Mouse (Mus musculus) heart, postnatal 10 days (tissue): ENCODE data around the gene Nek1. TPM values are rescaled to one million over a fixed set of nuclear protein-coding genes. Genes with fewer than 3 reads are reported as not detected.
A peak's percentile ranks its signal among the peaks of the same experiment; 100 is the strongest.

ENCODE experiments used
- DNase-seq, 2 experiments: peaks; one replicate each; pipeline ENCODE4 v3.0.0; 2021
- intact Hi-C: fragments of 180-260 bp; cut with DNase I; formaldehyde crosslinking; loops from one replicate; pipeline ENCODE4 v1.15.1; 2025
- total RNA-seq, 2 experiments: library from RNA; stranded (reverse); gene quantifications; 2 replicates each; pipeline ENCODE4 v1.2.3; 2021

The Nek1 gene
- 1 to 10 TPM; 6.9 to 9.2 TPM for total RNA-seq

GRCm38 (mm10) chr8:60992910-60993638 lies at the start of gene Nek1:
Nek1 (plus strand) TSS chr8:60993195.
- peak; percentile 97 to 98 for DNase-seq
- intact Hi-C loops = loop anchor here (5.0 kb wide), 3 partner anchors 234 to 494 kb away; partner anchors contain the start of genes Cbr4 and Mfap3l

- intact Hi-C loops = no loop called here
- DNase-seq = no peak
These were observed 45.5 kb upstream of the Nek1 start for GRCm38 (mm10) chr8:60947503-60947902.

- DNase-seq = no peak
- intact Hi-C loops = no loop called here
These were observed 43.1 kb upstream of the Nek1 start for GRCm38 (mm10) chr8:60949859-60950258.

GRCm38 (mm10) chr8:60951271-60951670 lies 41.7 kb upstream of the Nek1 start:
- intact Hi-C loops = no loop called here
- no peak for DNase-seq

GRCm38 (mm10) chr8:60951757-60952156 lies 41.2 kb upstream of the Nek1 start:
- intact Hi-C loops = no loop called here
- DNase-seq = no peak

GRCm38 (mm10) chr8:60952803-60953202 lies 40.2 kb upstream of the Nek1 start:
- DNase-seq = no peak
- intact Hi-C loops = no loop called here

GRCm38 (mm10) chr8:60954281-60955014 lies 38.5 kb upstream of the Nek1 start:
- DNase-seq = peak; percentile 85 to 89
- intact Hi-C loops = loop anchor here (2.0 kb wide), 1 partner anchor 28 kb away; the partner anchor contains the start of gene Clcn3

- intact Hi-C loops = no loop called here
These were observed 36.1 kb upstream of the Nek1 start for GRCm38 (mm10) chr8:60956847-60957246.

GRCm38 (mm10) chr8:60962763-60963162 lies 30.2 kb upstream of the Nek1 start:
- DNase-seq = no peak
- intact Hi-C loops = no loop called here

More at GRCm38 (mm10) chr8:60956847-60957246, 36.1 kb upstream of the Nek1 start:
- no peak for DNase-seq

- intact Hi-C loops = no loop called here
- no peak for DNase-seq
These were observed 29.1 kb upstream of the Nek1 start for GRCm38 (mm10) chr8:60963931-60964330.

GRCm38 (mm10) chr8:60964518-60964917 lies 28.5 kb upstream of the Nek1 start:
- no peak for DNase-seq
- intact Hi-C loops = no loop called here

GRCm38 (mm10) chr8:60965306-60965705 lies 27.7 kb upstream of the Nek1 start:
- DNase-seq = no peak
- intact Hi-C loops = no loop called here

- no peak for DNase-seq
- intact Hi-C loops = no loop called here
These were observed 27.3 kb upstream of the Nek1 start for GRCm38 (mm10) chr8:60965741-60966140.

- intact Hi-C loops = no loop called here
These were observed 23.9 kb upstream of the Nek1 start for GRCm38 (mm10) chr8:60969091-60969490.

GRCm38 (mm10) chr8:60971808-60972207 lies 21.2 kb upstream of the Nek1 start:
- intact Hi-C loops = no loop called here
- peak; percentile 54 to 64 for DNase-seq

More at GRCm38 (mm10) chr8:60969091-60969490, 23.9 kb upstream of the Nek1 start:
- DNase-seq = no peak

GRCm38 (mm10) chr8:60973448-60973847 lies 19.5 kb upstream of the Nek1 start:
- intact Hi-C loops = no loop called here

GRCm38 (mm10) chr8:60974837-60975236 lies 18.2 kb upstream of the Nek1 start:
- intact Hi-C loops = no loop called here
- DNase-seq = no peak

More at GRCm38 (mm10) chr8:60973448-60973847, 19.5 kb upstream of the Nek1 start:
- no peak for DNase-seq

- no peak for DNase-seq
- intact Hi-C loops = no loop called here
These were observed 16.2 kb upstream of the Nek1 start for GRCm38 (mm10) chr8:60976818-60977217.

- intact Hi-C loops = no loop called here
These were observed 14.5 kb upstream of the Nek1 start for GRCm38 (mm10) chr8:60978496-60978895.

GRCm38 (mm10) chr8:60981388-60981787 lies 11.6 kb upstream of the Nek1 start:
- intact Hi-C loops = no loop called here
- DNase-seq = no peak

More at GRCm38 (mm10) chr8:60978496-60978895, 14.5 kb upstream of the Nek1 start:
- no peak for DNase-seq
